Mouse (Mus musculus) hindbrain, postnatal 0 days (tissue): ENCODE measurements at regions not wholly inside any gene's neighbourhood (a gene's known extent, or its start where the extent isn't known, plus 50 kb on each side); places are given as distances from the start of the nearest gene placed in this dataset.

Experiments used
- ATAC-seq: fragments of 200-750 bp; cut with Nextera tagmentation; 2 replicates; pipeline ENCODE4 v1.8.0; 2017; ENCODE audit warnings: mild to moderate bottlenecking, moderate TSS enrichment, moderate library complexity
- DNase-seq: peaks from one replicate; pipeline ENCODE4 v3.0.0-alpha.2; 2015; ENCODE audit warnings: low spot score
- H3K27ac ChIP-seq: fragments of 300-500 bp; sonication (generic); 2 replicates; pipeline ENCODE4 v1.5.1; 2014; ENCODE audit warnings: mild to moderate bottlenecking
- H3K27me3 ChIP-seq: fragments of 300-500 bp; sonication (generic); 2 replicates; pipeline ENCODE4 v1.6.1; 2014; ENCODE audit warnings: low read length, mixed read lengths; ENCODE audit not compliant: insufficient read depth
- H3K36me3 ChIP-seq: fragments of 300-500 bp; sonication (generic); 2 replicates; pipeline ENCODE4 v1.6.1; 2014; ENCODE audit warnings: low read length, mixed read lengths; ENCODE audit not compliant: insufficient read depth
- H3K4me1 ChIP-seq: fragments of 300-500 bp; sonication (generic); 2 replicates; pipeline ENCODE4 v1.6.1; 2014; ENCODE audit warnings: antibody characterized with exemption, low read length, mixed read lengths; ENCODE audit not compliant: insufficient read depth
- H3K4me2 ChIP-seq: fragments of 300-500 bp; sonication (generic); 2 replicates; pipeline ENCODE4 v1.6.1; 2014; ENCODE audit warnings: low read depth, mild to moderate bottlenecking, low read length, moderate library complexity, mixed read lengths
- H3K4me3 ChIP-seq: fragments of 300-500 bp; sonication (generic); 2 replicates; pipeline ENCODE4 v1.5.1; 2014; ENCODE audit warnings: low read length
- H3K9ac ChIP-seq: fragments of 300-500 bp; sonication (generic); replicated peaks from 2 replicates; pipeline ENCODE4 v1.6.1; 2014; ENCODE audit warnings: mild to moderate bottlenecking, low read length, moderate library complexity, mixed read lengths
- H3K9me3 ChIP-seq: fragments of 300-500 bp; sonication (generic); 2 replicates; pipeline ENCODE4 v1.6.1; 2016; ENCODE audit warnings: low read length, mixed read lengths
- CTCF ChIP-seq: IDR thresholded peaks from 2 replicates; pipeline ENCODE4 v1.5.1; 2016; ENCODE audit warnings: antibody characterized with exemption, control low read depth, low read depth
- WGBS: fragments of 180-500 bp; shearing (Covaris S2); extraction: QIAGEN DNeasy Blood & Tissue Kit; methylation state at CpG from one replicate; pipeline ENCODE4 v1.1.7; 2014; 5-methylcytosine and 5-hydroxymethylcytosine counted together

DNA sequence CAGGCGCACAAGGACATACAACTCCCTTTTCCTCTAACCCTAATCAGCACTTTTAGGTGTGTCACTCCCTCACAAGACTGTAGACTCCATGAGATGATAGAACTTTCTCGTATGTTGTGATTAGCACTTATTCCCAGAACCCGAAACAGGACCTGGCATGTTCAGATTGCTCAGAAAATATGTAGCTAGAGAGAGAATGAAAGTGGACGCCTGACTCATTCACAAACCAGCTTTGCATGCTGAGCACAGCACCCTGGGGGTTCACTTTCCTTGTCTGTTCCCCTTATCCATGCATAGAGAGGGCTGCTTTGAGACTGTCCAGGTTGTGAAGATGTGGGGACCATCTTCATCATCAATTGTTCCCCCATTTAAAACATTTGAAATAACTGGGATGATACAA is 111.0 kb downstream of the Ankrd50 start:
- H3K9me3 ChIP-seq, result no peaks in the 10 kb centered on the region
- no peak overlapping the region for H3K9ac ChIP-seq
- no peak overlapping the region for H3K27ac ChIP-seq
- 82% methylated on average over 4 of the region's 4 CpGs for WGBS
- no peaks in the 10 kb centered on the region for H3K36me3 ChIP-seq
- TF ChIP-seq CTCF, result no peak
- no peak overlapping the region for H3K4me2 ChIP-seq
- no peak for ATAC-seq
- H3K4me3 ChIP-seq, result no peak overlapping the region
- H3K4me1 ChIP-seq, result no peaks in the 10 kb centered on the region
- no peak for DNase-seq
- no peaks in the 10 kb centered on the region for H3K27me3 ChIP-seq

DNA sequence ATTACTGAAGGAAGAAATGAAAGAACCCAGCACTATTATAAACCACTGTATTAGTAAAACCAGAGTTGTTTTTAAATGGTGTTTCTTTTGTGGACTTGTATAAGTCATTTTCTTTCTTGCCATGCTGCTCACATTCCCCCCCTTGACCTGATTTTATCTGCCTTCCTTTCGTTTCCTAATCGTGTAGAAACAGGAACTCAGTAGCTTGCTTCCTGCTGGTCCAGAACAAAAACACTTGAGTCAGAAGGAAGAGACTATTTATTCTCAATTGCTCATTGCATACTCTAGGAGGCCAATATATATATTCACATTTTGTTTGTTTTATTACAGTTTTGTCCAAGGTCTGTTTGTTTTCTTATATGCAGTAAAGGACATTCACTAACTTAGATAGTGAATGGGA is 112.9 kb downstream of the Ankrd50 start:
- H3K36me3 ChIP-seq, result no peaks in the 10 kb centered on the region
- TF ChIP-seq CTCF, result no peak
- DNase-seq (no peak), ATAC-seq (no peak)
- no peaks in the 10 kb centered on the region for H3K27me3 ChIP-seq
- no peaks in the 10 kb centered on the region for H3K4me1 ChIP-seq
- H3K9ac ChIP-seq, result no peak overlapping the region
- WGBS, result 33% methylated on average over 2 of the region's 2 CpGs
- no peak overlapping the region for H3K4me3 ChIP-seq
- H3K4me2 ChIP-seq, result no peak overlapping the region
- H3K9me3 ChIP-seq, result no peaks in the 10 kb centered on the region
- no peak overlapping the region for H3K27ac ChIP-seq

DNA sequence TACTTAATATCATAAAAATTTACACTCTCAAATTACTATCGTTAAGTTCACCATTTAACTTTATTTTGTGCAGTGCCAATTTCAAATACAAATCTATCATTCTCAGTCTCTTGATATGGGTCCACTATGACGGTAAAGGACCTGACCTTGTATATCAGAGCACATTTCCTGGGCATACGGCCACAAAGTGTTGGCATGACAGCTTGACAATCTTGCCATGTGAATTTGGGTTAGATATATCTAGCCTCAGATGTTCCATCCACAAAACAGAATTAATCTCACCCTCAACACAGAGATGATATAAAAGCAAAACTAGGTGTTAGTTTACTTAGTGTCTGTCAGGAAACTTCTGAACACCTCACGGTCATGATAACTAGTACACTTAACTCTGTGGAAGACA is 120.8 kb downstream of the Ankrd50 start:
- no peaks in the 10 kb centered on the region for H3K9me3 ChIP-seq
- H3K4me2 ChIP-seq, result no peak overlapping the region
- no peaks in the 10 kb centered on the region for H3K4me1 ChIP-seq
- no peaks in the 10 kb centered on the region for H3K36me3 ChIP-seq
- no peak for DNase-seq
- no peak for ATAC-seq
- H3K4me3 ChIP-seq, result no peak overlapping the region
- no peak overlapping the region for H3K9ac ChIP-seq
- TF ChIP-seq CTCF, result no peak
- no peaks in the 10 kb centered on the region for H3K27me3 ChIP-seq
- WGBS, result 91% methylated on average over 4 of the region's 4 CpGs
- no peak overlapping the region for H3K27ac ChIP-seq

- Histone ChIP-seq H3K36me3 (no peaks in the 10 kb centered on the region), H3K4me2 (no peak overlapping the region), H3K27ac (no peak overlapping the region), H3K9me3 (no peaks in the 10 kb centered on the region), H3K4me3 (no peak overlapping the region), H3K4me1 (peaks cover 6% of the 10 kb centered on the region; the same call in 1 of the 2 replicates), H3K27me3 (no peaks in the 10 kb centered on the region), H3K9ac (no peak overlapping the region)
- TF ChIP-seq CTCF, result no peak
- no peak for DNase-seq
- ATAC-seq, result no peak
- 89% methylated on average over 4 of the region's 4 CpGs for WGBS
Measured at GRCm38 (mm10) chr3:38361411-38361810, 123.2 kb downstream of the Ankrd50 start.

GRCm38 (mm10) chr3:38360974-38361373 is 123.7 kb downstream of the Ankrd50 start:
- Histone ChIP-seq H3K9ac (no peak overlapping the region), H3K4me1 (peaks cover 6% of the 10 kb centered on the region; the same call in 1 of the 2 replicates), H3K4me2 (no peak overlapping the region), H3K9me3 (no peaks in the 10 kb centered on the region), H3K27me3 (no peaks in the 10 kb centered on the region), H3K4me3 (no peak overlapping the region), H3K36me3 (no peaks in the 10 kb centered on the region), H3K27ac (no peak overlapping the region)
- DNase-seq (no peak), ATAC-seq (no peak)
- no peak for TF ChIP-seq CTCF
- WGBS, result 60% methylated on average over 5 of the region's 5 CpGs

DNA sequence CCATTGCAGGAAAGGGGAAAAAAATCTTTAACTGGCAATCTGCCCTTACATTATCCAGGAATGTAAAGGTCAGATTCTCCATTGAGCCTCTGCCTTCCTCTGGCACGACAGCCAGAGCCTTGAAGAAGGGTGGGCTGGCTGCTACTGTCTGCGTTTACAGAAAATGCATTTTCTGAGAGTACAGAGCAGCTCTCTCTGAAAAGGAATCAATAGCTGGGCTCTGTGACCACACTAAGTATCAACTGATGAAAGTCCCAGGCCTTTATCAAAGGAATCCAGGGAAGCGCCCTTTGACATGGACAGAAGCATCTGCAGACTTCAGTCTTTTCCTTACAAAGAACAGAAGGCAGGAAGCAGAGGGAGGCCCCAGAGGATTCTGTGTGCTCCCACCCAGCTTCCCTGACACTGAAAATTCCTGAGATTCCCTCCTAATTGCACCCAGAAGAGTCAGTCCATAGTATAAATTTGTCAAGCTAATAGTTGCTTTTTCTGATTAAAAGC is 124.2 kb downstream of the Ankrd50 start:
- Histone ChIP-seq H3K27ac (no peak overlapping the region), H3K4me1 (peaks cover 6% of the 10 kb centered on the region; the same call in 1 of the 2 replicates), H3K27me3 (no peaks in the 10 kb centered on the region), H3K4me2 (no peak overlapping the region), H3K9me3 (no peaks in the 10 kb centered on the region), H3K9ac (no peak overlapping the region), H3K36me3 (no peaks in the 10 kb centered on the region), H3K4me3 (no peak overlapping the region)
- ATAC-seq, result no peak
- TF ChIP-seq CTCF, result no peak
- WGBS, result 31% methylated on average over 3 of the region's 3 CpGs
- no peak for DNase-seq

DNA sequence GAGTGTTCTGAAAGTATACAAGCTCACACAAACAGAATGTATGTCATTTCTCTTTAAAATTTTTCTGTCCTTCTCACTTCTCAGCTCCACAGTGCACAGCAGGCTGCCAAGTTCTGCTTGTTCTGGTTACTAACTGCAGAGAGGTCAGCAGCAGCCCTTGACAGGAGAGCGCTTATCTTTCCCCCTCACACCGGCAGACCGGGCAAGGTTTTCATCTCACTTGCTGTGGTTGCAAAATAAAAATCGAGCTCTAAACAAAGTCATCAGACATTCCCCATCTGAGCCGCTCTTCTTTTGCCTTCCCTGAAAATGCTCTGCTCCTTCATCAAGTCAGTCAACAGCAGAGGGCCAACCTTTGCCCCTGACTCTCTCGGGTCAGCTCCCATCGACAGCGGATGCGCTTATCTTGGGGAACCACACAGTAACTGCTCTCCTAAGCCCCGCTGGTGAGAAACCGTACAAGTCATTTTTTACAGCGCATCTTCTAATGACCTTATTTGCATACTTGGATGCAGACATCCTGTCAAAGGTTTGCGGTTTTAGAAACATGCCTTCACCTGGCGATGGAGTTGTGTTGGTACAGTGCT is 126.6 kb downstream of the Ankrd50 start:
- ATAC-seq (no peak), DNase-seq (peak; percentile 7)
- Histone ChIP-seq H3K27ac (no peak overlapping the region), H3K4me1 (peaks cover 6% of the 10 kb centered on the region; the same call in 1 of the 2 replicates), H3K9ac (no peak overlapping the region), H3K4me2 (peak overlapping the region; percentile 18; the same call in 1 of the 2 replicates), H3K4me3 (no peak overlapping the region), H3K36me3 (no peaks in the 10 kb centered on the region), H3K27me3 (no peaks in the 10 kb centered on the region), H3K9me3 (no peaks in the 10 kb centered on the region)
- no peak; the same call in 1 of the 2 replicates for TF ChIP-seq CTCF
- WGBS, result 28% methylated on average over 14 of the region's 14 CpGs
